Mouse (Mus musculus) MEL (cell line): ENCODE data around the gene Tjp3. TPM values are rescaled to one million over a fixed set of nuclear protein-coding genes. Genes with fewer than 3 reads are reported as not detected.

Experiments
- DNase-seq: peaks from one replicate; pipeline ENCODE4 v3.0.0; 2011; ENCODE audit warnings: low read depth, low spot score
- H3K27ac ChIP-seq: 2 replicates; pipeline ENCODE4 v1.5.1; 2012; ENCODE audit warnings: low read depth, mild to moderate bottlenecking, control low read depth, low read length, moderate library complexity; ENCODE audit not compliant: control insufficient read depth
- H3K27me3 ChIP-seq, 2 experiments: fragments of 150-350 bp in 1 of 2; sonication (generic) in 1 of 2; 2 replicates each; pipeline ENCODE4 v1.6.1; 2012; ENCODE audit warnings: low read length in 2 of 2, mild to moderate bottlenecking in 2 of 2, improper control_type of control experiment in 1 of 2, moderate library complexity in 1 of 2; ENCODE audit not compliant: insufficient read depth in 2 of 2, control insufficient read depth in 1 of 2
- H3K36me3 ChIP-seq, 2 experiments: 2 replicates each; pipeline ENCODE4 v1.6.1; 2012 to 2014; ENCODE audit warnings: low read length in 2 of 2, improper control_type of control experiment in 1 of 2, inconsistent platforms in 1 of 2, mild to moderate bottlenecking in 1 of 2; ENCODE audit not compliant: insufficient read depth in 2 of 2, control insufficient read depth in 1 of 2
- H3K4me1 ChIP-seq, 2 experiments: fragments of 150-350 bp in 1 of 2; sonication (generic) in 1 of 2; 2 replicates each; pipeline ENCODE4 v1.6.1; 2012; ENCODE audit warnings: low read length in 2 of 2, improper control_type of control experiment in 1 of 2, mild to moderate bottlenecking in 1 of 2; ENCODE audit not compliant: insufficient read depth in 2 of 2, control insufficient read depth in 1 of 2
- H3K4me3 ChIP-seq, 2 experiments: fragments of 150-350 bp in 1 of 2; sonication (generic) in 1 of 2; 2 replicates each; pipeline ENCODE4 v1.5.1; 2012; ENCODE audit warnings: low read depth in 2 of 2, low read length in 2 of 2, mild to moderate bottlenecking in 2 of 2, moderate library complexity in 2 of 2, control low read depth in 1 of 2, improper control_type of control experiment in 1 of 2; ENCODE audit not compliant: control insufficient read depth in 1 of 2, insufficient read depth in 1 of 2
- H3K79me2 ChIP-seq: 2 replicates; pipeline ENCODE4 v1.6.1; 2012; ENCODE audit warnings: mild to moderate bottlenecking, low read length, moderate library complexity; ENCODE audit not compliant: control insufficient read depth, poor library complexity, insufficient read depth
- H3K9ac ChIP-seq: 2 replicates; pipeline ENCODE4 v1.6.1; 2012; ENCODE audit warnings: low read depth, mild to moderate bottlenecking, control low read depth, low read length, moderate library complexity; ENCODE audit not compliant: control insufficient read depth, poor library complexity, severe bottlenecking
- H3K9me3 ChIP-seq: fragments of 150-350 bp; sonication (generic); replicated peaks from 2 replicates; pipeline ENCODE4 v1.6.1; 2012; ENCODE audit warnings: mild to moderate bottlenecking, low read length, improper control_type of control experiment, moderate library complexity; ENCODE audit not compliant: insufficient read depth
- CHD1 ChIP-seq: IDR thresholded peaks from 2 replicates; pipeline ENCODE4 v1.6.1; 2012; ENCODE audit warnings: low read depth, mild to moderate bottlenecking, inconsistent platforms, low read length, improper control_type of control experiment
- CHD2 ChIP-seq: IDR thresholded peaks from 2 replicates; pipeline ENCODE4 v1.6.1; 2011; ENCODE audit warnings: low read length, improper control_type of control experiment
- CTCF ChIP-seq, 3 experiments: IDR thresholded peaks in 2 of 3; conservative IDR thresholded peaks in 1 of 3; 2 replicates each; pipeline ENCODE4 v1.5.1; 2011 to 2012; ENCODE audit warnings: low read length in 3 of 3, low read depth in 2 of 3, mild to moderate bottlenecking in 2 of 3, improper control_type of control experiment in 1 of 3, inconsistent platforms in 1 of 3, mixed read lengths in 1 of 3, moderate library complexity in 1 of 3; ENCODE audit not compliant: control insufficient read depth in 1 of 3, insufficient read depth in 1 of 3, poor library complexity in 1 of 3, severe bottlenecking in 1 of 3
- E2F4 ChIP-seq: IDR thresholded peaks from 2 replicates; pipeline ENCODE4 v1.6.1; 2011; ENCODE audit warnings: low read depth, low read length, improper control_type of control experiment, borderline replicate concordance
- EP300 ChIP-seq, 2 experiments: IDR thresholded peaks; 2 replicates each; pipeline ENCODE4 v1.6.1; 2011; ENCODE audit warnings: improper control_type of control experiment in 2 of 2, low read length in 2 of 2, low read depth in 1 of 2, mild to moderate bottlenecking in 1 of 2
- ETS1 ChIP-seq: IDR thresholded peaks from 2 replicates; pipeline ENCODE4 v1.6.1; 2012; ENCODE audit warnings: low read depth, mild to moderate bottlenecking, inconsistent platforms, low read length, improper control_type of control experiment, moderate library complexity
- GABPA ChIP-seq: IDR thresholded peaks from 2 replicates; pipeline ENCODE4 v1.6.1; 2012; ENCODE audit warnings: low read depth, mild to moderate bottlenecking, inconsistent platforms, low read length, improper control_type of control experiment, moderate library complexity
- GATA1 ChIP-seq: IDR thresholded peaks from 2 replicates; pipeline ENCODE4 v1.6.1; 2011; ENCODE audit warnings: low read depth, low read length, improper control_type of control experiment
- HCFC1 ChIP-seq: IDR thresholded peaks from 2 replicates; pipeline ENCODE4 v1.6.1; 2012; ENCODE audit warnings: low read depth, mild to moderate bottlenecking, inconsistent platforms, low read length, improper control_type of control experiment, moderate library complexity
- JUND ChIP-seq: IDR thresholded peaks from 2 replicates; pipeline ENCODE4 v1.6.1; 2011; ENCODE audit warnings: low read depth, mild to moderate bottlenecking, improper control_type of control experiment, low read length
- KAT2A ChIP-seq: conservative IDR thresholded peaks from 2 replicates; pipeline ENCODE4 v1.6.1; 2012; ENCODE audit warnings: low read depth, low read length, improper control_type of control experiment, inconsistent platforms
- MAFK ChIP-seq: IDR thresholded peaks from 2 replicates; pipeline ENCODE4 v1.6.1; 2011; ENCODE audit warnings: low read depth, mild to moderate bottlenecking, low read length, improper control_type of control experiment, borderline replicate concordance
- MAX ChIP-seq: IDR thresholded peaks from 2 replicates; pipeline ENCODE4 v1.6.1; 2011; ENCODE audit warnings: low read length, improper control_type of control experiment
- MAZ ChIP-seq: IDR thresholded peaks from 2 replicates; pipeline ENCODE4 v1.6.1; 2012; ENCODE audit warnings: low read depth, mild to moderate bottlenecking, inconsistent platforms, low read length, improper control_type of control experiment
- MEF2A ChIP-seq: IDR thresholded peaks from 2 replicates; pipeline ENCODE4 v1.6.1; 2014; ENCODE audit warnings: low read depth, mild to moderate bottlenecking, inconsistent platforms, low read length, improper control_type of control experiment; ENCODE audit not compliant: poor library complexity, insufficient replicate concordance, severe bottlenecking; ENCODE audit errors: extremely low read depth
- NELFE ChIP-seq: IDR thresholded peaks from 2 replicates; pipeline ENCODE4 v1.6.1; 2011; ENCODE audit warnings: low read depth, low read length, improper control_type of control experiment
- POLR2AphosphoS2 ChIP-seq: IDR thresholded peaks from 2 replicates; pipeline ENCODE4 v1.6.1; 2011; ENCODE audit warnings: low read length, improper control_type of control experiment
- POLR2AphosphoS5 ChIP-seq: IDR thresholded peaks from 2 replicates; pipeline ENCODE4 v1.6.1; 2012; ENCODE audit warnings: low read depth, borderline replicate concordance, mild to moderate bottlenecking, inconsistent platforms, low read length, moderate library complexity, mixed read lengths
- RAD21 ChIP-seq: IDR thresholded peaks from 2 replicates; pipeline ENCODE4 v1.6.1; 2011; ENCODE audit warnings: mild to moderate bottlenecking, low read depth, low read length, improper control_type of control experiment
- RCOR1 ChIP-seq: IDR thresholded peaks from 2 replicates; pipeline ENCODE4 v1.6.1; 2012; ENCODE audit warnings: low read depth, mild to moderate bottlenecking, inconsistent platforms, low read length, improper control_type of control experiment
- SIN3A ChIP-seq: IDR thresholded peaks from 2 replicates; pipeline ENCODE4 v1.6.1; 2012; ENCODE audit warnings: low read length, improper control_type of control experiment, inconsistent platforms
- SMC3 ChIP-seq: IDR thresholded peaks from 2 replicates; pipeline ENCODE4 v1.6.1; 2011; ENCODE audit warnings: low read depth, low read length, improper control_type of control experiment
- TAL1 ChIP-seq: IDR thresholded peaks from 2 replicates; pipeline ENCODE4 v1.6.1; 2012; ENCODE audit warnings: mild to moderate bottlenecking, inconsistent platforms, low read length, moderate library complexity, mixed read lengths
- TBP ChIP-seq: IDR thresholded peaks from 2 replicates; pipeline ENCODE4 v1.8.0; 2011; ENCODE audit warnings: low read depth, low read length, improper control_type of control experiment
- TCF12 ChIP-seq: IDR thresholded peaks from 2 replicates; pipeline ENCODE4 v1.6.1; 2014; ENCODE audit warnings: low read depth, mild to moderate bottlenecking, inconsistent platforms, low read length, improper control_type of control experiment, moderate library complexity
- USF1 ChIP-seq: IDR thresholded peaks from 2 replicates; pipeline ENCODE4 v1.6.1; 2014; ENCODE audit warnings: low read depth, mild to moderate bottlenecking, inconsistent platforms, low read length, improper control_type of control experiment, moderate library complexity
- USF2 ChIP-seq, 2 experiments: IDR thresholded peaks; 2 replicates each; pipeline ENCODE4 v1.6.1; 2011 to 2012; ENCODE audit warnings: improper control_type of control experiment in 2 of 2, low read length in 2 of 2, borderline replicate concordance in 1 of 2, inconsistent platforms in 1 of 2, low read depth in 1 of 2, mild to moderate bottlenecking in 1 of 2; ENCODE audit not compliant: insufficient read depth in 1 of 2
- ZC3H11A ChIP-seq: IDR thresholded peaks from 2 replicates; pipeline ENCODE4 v1.6.1; 2012; ENCODE audit warnings: low read depth, mild to moderate bottlenecking, inconsistent platforms, low read length, improper control_type of control experiment
- ZKSCAN1 ChIP-seq: IDR thresholded peaks from 2 replicates; pipeline ENCODE4 v1.6.1; 2012; ENCODE audit warnings: low read depth, mild to moderate bottlenecking, inconsistent platforms, low read length, improper control_type of control experiment, moderate library complexity
- ZMIZ1 ChIP-seq: IDR thresholded peaks from 2 replicates; pipeline ENCODE4 v1.6.1; 2012; ENCODE audit warnings: low read depth, mild to moderate bottlenecking, inconsistent platforms, low read length, improper control_type of control experiment, moderate library complexity
- polyA plus RNA-seq, 2 experiments: library from polyadenylated mRNA; stranded (reverse) in 1 of 2; unstranded in 1 of 2; fragments of >175 nt in 1 of 2; fragments of >200 nt in 1 of 2; gene quantifications; 2 replicates each; pipeline versions ENCODE4 v1.2.1 to v1.2.4; 2012; ENCODE audit warnings: low replicate concordance in 2 of 2, low read depth in 1 of 2; ENCODE audit not compliant: insufficient read length in 2 of 2, insufficient read depth in 1 of 2, missing spikeins in 1 of 2
- total RNA-seq: library from RNA; depleted of rRNA; stranded (reverse); fragments of 300-350 nt; gene quantifications from 2 replicates; pipeline ENCODE4 v1.2.3, GENCODE M21; 2012

Tjp3 gene
- total and polyA plus RNA-seq, 3 experiments = 2.9 to 4.9 TPM; not detected in 1

- no peaks in the 10 kb centered on the region for H3K4me1 ChIP-seq
- TF ChIP-seq RCOR1 = no peak
- TF ChIP-seq GATA1 = no peak
- no peak for TF ChIP-seq MAX
- no peak for TF ChIP-seq USF2 (IDR thresholded peaks at IDR 0.05; ENCODE audit: borderline replicate concordance in 1 of 2, insufficient read depth in 1 of 2, low read depth in 1 of 2, low read length in 2 of 2)
- TF ChIP-seq ZKSCAN1 = no peak
- no peak for TF ChIP-seq CHD1
- TF ChIP-seq CHD2 = no peak
- TF ChIP-seq ETS1 = no peak
- TF ChIP-seq ZC3H11A = 0 out of 2 replicates have a peak, but pooled peaks have one; percentile 26
- no peak for TF ChIP-seq MAFK
- TF ChIP-seq JUND = no peak
- no peak for TF ChIP-seq ZMIZ1
- no peak for TF ChIP-seq USF1
- TF ChIP-seq SIN3A = no peak
- no peak for TF ChIP-seq TCF12
- TF ChIP-seq MEF2A = no peak
- TF ChIP-seq E2F4 = no peak
- TF ChIP-seq TAL1 = no peak
- TF ChIP-seq EP300 (IDR thresholded peaks at IDR 0.05; ENCODE audit: low read depth in 1 of 2, low read length in 2 of 2) = no peak
- peak; percentile 56 for TF ChIP-seq RAD21
- no peak for TF ChIP-seq HCFC1
- peak; percentile 53 for TF ChIP-seq SMC3
- no peak for TF ChIP-seq POLR2AphosphoS2
- no peak for TF ChIP-seq KAT2A
- no peak for TF ChIP-seq GABPA
- TF ChIP-seq TBP = no peak
- peak; percentile 77 to 88 (median 78) for TF ChIP-seq CTCF (IDR thresholded peaks at IDR 0.05 in 2 of 3, conservative IDR thresholded peaks at IDR 0.05 in 1 of 3; ENCODE audit: control insufficient read depth in 1 of 3, insufficient read depth in 1 of 3, low read depth in 2 of 3, low read length in 3 of 3, poor library complexity in 1 of 3, severe bottlenecking in 1 of 3)
- 0 out of 2 replicates have a peak, but pooled peaks have one; percentile 28 for TF ChIP-seq MAZ
- TF ChIP-seq NELFE = no peak
- no peak for TF ChIP-seq POLR2AphosphoS5
- H3K36me3 ChIP-seq = peaks cover 0 to 4% of the 10 kb centered on the region in 2 experiments; a peak in 1 of 4 replicates
- no peak overlapping the region for H3K27ac ChIP-seq
- H3K9ac ChIP-seq = no peak overlapping the region
- H3K4me3 ChIP-seq = no peak overlapping the region
- no peaks in the 10 kb centered on the region for H3K27me3 ChIP-seq
- no peaks in the 10 kb centered on the region for H3K9me3 ChIP-seq
- peaks cover 12% of the 10 kb centered on the region for H3K79me2 ChIP-seq
- peak; percentile 63 for DNase-seq
Measured at GRCm38 (mm10) chr10:81304597-81305238, 13.3 kb upstream of the Tjp3 start.
